8 mouse cellular contexts compared by ENCODE assay signal in genomic region chr3:95042838-95043229, GRCm38 (mm10). TPM values are rescaled to one million over a fixed set of nuclear protein-coding genes. Genes with fewer than 3 reads are reported as not detected.
A peak's percentile ranks its signal among the peaks of the same experiment; 100 is the strongest.
DNase-seq lines count a peak whose midpoint lies in the region; ATAC-seq and TF ChIP-seq lines count a peak whose summit lies in the region.

No protein-coding gene starts in this region.

- peak overlapping the region; percentile 35; the same call in 1 of the 2 replicates for H3K9ac ChIP-seq in kidney, postnatal 0 days (ENCODE audit: low read depth, low read length)
- H3K9ac ChIP-seq in hindbrain, postnatal 0 days (replicated peaks; ENCODE audit: low read length): peak overlapping the region; percentile 81
- peak overlapping the region; percentile 19; the same call in 1 of the 2 replicates for H3K9ac ChIP-seq in midbrain, embryonic 15.5 days

- intact Hi-C loops in left cerebral cortex, postnatal 14 days (cut with DNase I): no loop called here

- H3K4me2 ChIP-seq in kidney, postnatal 0 days (ENCODE audit: low read length): peak overlapping the region; percentile 57
- H3K4me2 ChIP-seq in hindbrain, postnatal 0 days (ENCODE audit: low read depth, low read length): peak overlapping the region; percentile 73
- peak overlapping the region; percentile 63 for H3K4me2 ChIP-seq in midbrain, embryonic 15.5 days

- no peaks in the 10 kb centered on the region for H3K27me3 ChIP-seq in kidney, postnatal 0 days (ENCODE audit: insufficient read depth, low read length)
- no peaks in the 10 kb centered on the region for H3K27me3 ChIP-seq in hindbrain, postnatal 0 days (ENCODE audit: insufficient read depth, low read length)
- no peaks in the 10 kb centered on the region for H3K27me3 ChIP-seq in midbrain, embryonic 15.5 days (replicated peaks)

- H3K27ac ChIP-seq in kidney, postnatal 0 days: peak overlapping the region; percentile 73; the same call in 1 of the 2 replicates
- peak overlapping the region; percentile 16; the same call in 1 of the 2 replicates for H3K27ac ChIP-seq in brown adipose tissue, adult 24 weeks (replicated peaks; ENCODE audit: low read depth, low read length)
- H3K27ac ChIP-seq in hindbrain, postnatal 0 days: peak overlapping the region; percentile 28; the same call in 1 of the 2 replicates
- peak overlapping the region; percentile 72 for H3K27ac ChIP-seq in midbrain, embryonic 15.5 days

- ATAC-seq in kidney, postnatal 0 days (replicated peaks; ENCODE audit: low FRiP score, low read depth): peak; percentile 53
- ATAC-seq in hindbrain, postnatal 0 days: peak; percentile 49
- peak; percentile 75 for ATAC-seq in midbrain, embryonic 15.5 days (replicated peaks)

- TF ChIP-seq CTCF in kidney, postnatal 0 days (IDR thresholded peaks at IDR 0.05; ENCODE audit: low read depth): no peak
- no peak for TF ChIP-seq CTCF in hindbrain, postnatal 0 days (IDR thresholded peaks at IDR 0.05; ENCODE audit: low read depth)

- H3K4me3 ChIP-seq in kidney, postnatal 0 days (replicated peaks; ENCODE audit: low read depth, low read length): peak overlapping the region; percentile 67
- H3K4me3 ChIP-seq in brown adipose tissue, adult 24 weeks (ENCODE audit: insufficient read depth, low read depth, low read length): peak overlapping the region; percentile 50
- peak overlapping the region; percentile 86 for H3K4me3 ChIP-seq in hindbrain, postnatal 0 days (ENCODE audit: low read length)
- H3K4me3 ChIP-seq in midbrain, embryonic 15.5 days: peak overlapping the region; percentile 87

- no peak for DNase-seq in kidney, postnatal 0 days (ENCODE audit: low spot score)
- no peak for DNase-seq in kidney, adult 9 months
- no peak for DNase-seq in hindbrain, postnatal 0 days (ENCODE audit: low spot score)
- no peak for DNase-seq in left cerebral cortex, postnatal 14 days (ENCODE audit: low spot score in 2 of 2)
- no peak for DNase-seq in layer of hippocampus, postnatal 10 days (ENCODE audit: low spot score in 2 of 2)
- no peak for DNase-seq in right cerebral cortex, adult 18-20 months

- 16% methylated on average over 7 of the region's 7 CpGs for WGBS in kidney, postnatal 0 days
- WGBS in hindbrain, postnatal 0 days: 29% methylated on average over 7 of the region's 7 CpGs
- WGBS in midbrain, embryonic 15.5 days: 32% methylated on average over 7 of the region's 7 CpGs

- H3K36me3 ChIP-seq in kidney, postnatal 0 days (ENCODE audit: insufficient read depth, low read length): 0 out of 2 replicates have a peak, but pooled peaks cover 2% of the 10 kb centered on the region
- H3K36me3 ChIP-seq in hindbrain, postnatal 0 days (ENCODE audit: insufficient read depth, low read length): peaks cover 4% of the 10 kb centered on the region; the same call in 1 of the 2 replicates
- H3K36me3 ChIP-seq in midbrain, embryonic 15.5 days (replicated peaks): peaks cover 3% of the 10 kb centered on the region; the same call in 1 of the 2 replicates

- 0 out of 2 replicates have a peak, but pooled peaks cover 5% of the 10 kb centered on the region for H3K4me1 ChIP-seq in kidney, postnatal 0 days (replicated peaks; ENCODE audit: insufficient read depth, low read length)
- H3K4me1 ChIP-seq in brown adipose tissue, adult 24 weeks (ENCODE audit: control insufficient read depth, insufficient read depth, insufficient read length, low read length): peaks cover 4% of the 10 kb centered on the region; the same call in 1 of the 2 replicates
- peaks cover 6% of the 10 kb centered on the region; the same call in 1 of the 2 replicates for H3K4me1 ChIP-seq in hindbrain, postnatal 0 days (ENCODE audit: insufficient read depth, low read length)
- H3K4me1 ChIP-seq in midbrain, embryonic 15.5 days: peaks cover 13% of the 10 kb centered on the region

- no peaks in the 10 kb centered on the region for H3K9me3 ChIP-seq in kidney, postnatal 0 days (replicated peaks; ENCODE audit: low read length)
- no peaks in the 10 kb centered on the region for H3K9me3 ChIP-seq in hindbrain, postnatal 0 days (ENCODE audit: low read length)
- no peaks in the 10 kb centered on the region for H3K9me3 ChIP-seq in midbrain, embryonic 15.5 days

RNA-seq across cellular contexts. Expression of gene Psmd4, which starts 0.4 kb away (rescaled TPM):
- polyA plus RNA-seq in kidney, postnatal 0 days (2015; fragmentation: Nextera tagmentation; extraction: Ambion mirVana): 214 and 231 TPM in 2 replicates
- 168 and 202 TPM in 2 replicates for polyA plus RNA-seq in brown adipose tissue, adult 24 weeks (2012; ENCODE audit: insufficient read depth, insufficient read length, missing spikeins)
- 208 and 210 TPM in 2 replicates for total RNA-seq in hindbrain, postnatal 0 days (2014; rRNA removed)
- 267 and 272 TPM in 2 replicates for polyA plus RNA-seq in hindbrain, postnatal 0 days (2015; fragmentation: Nextera tagmentation; extraction: Ambion mirVana)
- polyA plus RNA-seq in midbrain, embryonic 15.5 days (2015; fragmentation: Nextera tagmentation; extraction: Ambion mirVana): 277 and 284 TPM in 2 replicates
- total RNA-seq in left cerebral cortex, postnatal 14 days (2021): 100 to 1,000 TPM; 149 to 157 TPM
- 100 to 1,000 TPM; 160 to 174 TPM for total RNA-seq in layer of hippocampus, postnatal 10 days (2021)

RNA-seq across cellular contexts. Expression of gene Zfp687, which starts 27.6 kb away (rescaled TPM):
- polyA plus RNA-seq in kidney, postnatal 0 days (2015; fragmentation: Nextera tagmentation; extraction: Ambion mirVana): 19.7 and 20.0 TPM in 2 replicates
- 5.7 and 6.1 TPM in 2 replicates for polyA plus RNA-seq in brown adipose tissue, adult 24 weeks (2012; ENCODE audit: insufficient read depth, insufficient read length, missing spikeins)
- 34.1 and 35.4 TPM in 2 replicates for total RNA-seq in hindbrain, postnatal 0 days (2014; rRNA removed)
- 17.3 and 18.0 TPM in 2 replicates for polyA plus RNA-seq in hindbrain, postnatal 0 days (2015; fragmentation: Nextera tagmentation; extraction: Ambion mirVana)
- polyA plus RNA-seq in midbrain, embryonic 15.5 days (2015; fragmentation: Nextera tagmentation; extraction: Ambion mirVana): 20.7 and 21.2 TPM in 2 replicates
- 10 to 100 TPM; 21.8 to 22.2 TPM for total RNA-seq in left cerebral cortex, postnatal 14 days (2021)
- 10 to 100 TPM; 26.4 to 30.8 TPM for total RNA-seq in layer of hippocampus, postnatal 10 days (2021)

Comparison
In these comparisons a context has a peak if more than half of its experiments do, and no peak if none do; other contexts are left out.
1. H3K27ac ChIP-seq: peak in every context shown above with its lines; median percentile 73 in kidney, postnatal 0 days; 72 in midbrain, embryonic 15.5 days; 28 in hindbrain, postnatal 0 days; 16 in brown adipose tissue, adult 24 weeks.
2. H3K9ac ChIP-seq: peak in every context shown above with its lines; median percentile 81 in hindbrain, postnatal 0 days; 35 in kidney, postnatal 0 days; 19 in midbrain, embryonic 15.5 days.